Mouse (Mus musculus) erythroblast, embryonic 14.5 days (primary cell): ENCODE measurements around the gene Gm960.

Source experiments
- GATA1 ChIP-seq: IDR thresholded peaks from 2 replicates; pipeline ENCODE4 v1.6.1; 2012; ENCODE audit warnings: low read length, inconsistent platforms, mixed read lengths
- TAL1 ChIP-seq: IDR thresholded peaks from 3 replicates; pipeline ENCODE4 v1.6.1; 2012; ENCODE audit warnings: low read length, inconsistent platforms, mixed read lengths

GRCm38 (mm10) chr19:4708765-4709164, 10.3 kb upstream of the Gm960 start:
- TF ChIP-seq GATA1 (no peak), TAL1 (no peak)
